Mouse (Mus musculus): Measurements from ENCODE around the gene Rnf113a2. TPM values are rescaled to one million over a fixed set of nuclear protein-coding genes. Genes with fewer than 3 reads are reported as not detected.

The Rnf113a2 gene
- polyA plus RNA-seq, 1 experiment from 2014 or later = 29.7 TPM

- no peak overlapping the region for H3K9ac ChIP-seq (ENCODE audit: low read length)
- no peaks in the 10 kb centered on the region; the same call in 1 of the 2 replicates for H3K36me3 ChIP-seq (ENCODE audit: control insufficient read depth, insufficient read depth, low read length)
- no peak overlapping the region for H3K4me3 ChIP-seq (ENCODE audit: low read depth, low read length)
- H3K27me3 ChIP-seq (ENCODE audit: control insufficient read depth, insufficient read depth, low read length) = no peaks in the 10 kb centered on the region
- DNase-seq (ENCODE audit: low spot score) = no peak
- no peak for ATAC-seq (ENCODE audit: insufficient read depth, low FRiP score, low TSS enrichment)
- H3K4me2 ChIP-seq (ENCODE audit: low read depth) = no peak overlapping the region
- H3K4me1 ChIP-seq (ENCODE audit: control insufficient read depth, insufficient read depth, low read length) = no peaks in the 10 kb centered on the region
- 89% methylated on average over 2 of the region's 2 CpGs for WGBS
- H3K27ac ChIP-seq (ENCODE audit: low read depth, low read length) = no peak overlapping the region
- H3K9me3 ChIP-seq (ENCODE audit: control insufficient read depth, low read length) = no peaks in the 10 kb centered on the region
Observed at GRCm38 (mm10) chr12:84429825-84430224, 12.8 kb downstream of the Rnf113a2 start.

- Histone ChIP-seq H3K4me3 (ENCODE audit: low read depth, low read length) (no peak overlapping the region), H3K4me1 (ENCODE audit: control insufficient read depth, insufficient read depth, low read length) (no peaks in the 10 kb centered on the region), H3K4me2 (ENCODE audit: low read depth) (no peak overlapping the region), H3K9ac (ENCODE audit: low read length) (no peak overlapping the region), H3K9me3 (ENCODE audit: control insufficient read depth, low read length) (no peaks in the 10 kb centered on the region), H3K36me3 (ENCODE audit: control insufficient read depth, insufficient read depth, low read length) (no peaks in the 10 kb centered on the region), H3K27me3 (ENCODE audit: control insufficient read depth, insufficient read depth, low read length) (no peaks in the 10 kb centered on the region), H3K27ac (ENCODE audit: low read depth, low read length) (no peak overlapping the region)
- DNase-seq (ENCODE audit: low spot score) (no peak), ATAC-seq (ENCODE audit: insufficient read depth, low FRiP score, low TSS enrichment) (no peak)
- WGBS = 75% methylated on average over 2 of the region's 2 CpGs
Observed at GRCm38 (mm10) chr12:84438697-84439096, 21.7 kb downstream of the Rnf113a2 start.

- 73% methylated on average over 4 of the region's 4 CpGs for WGBS
Observed at GRCm38 (mm10) chr12:84442526-84442925, 25.5 kb downstream of the Rnf113a2 start.

GRCm38 (mm10) chr12:84447386-84447785 is 30.4 kb downstream of the Rnf113a2 start:
- Histone ChIP-seq H3K4me1 (ENCODE audit: control insufficient read depth, insufficient read depth, low read length) (peaks cover 3% of the 10 kb centered on the region), H3K27me3 (ENCODE audit: control insufficient read depth, insufficient read depth, low read length) (no peaks in the 10 kb centered on the region), H3K4me3 (ENCODE audit: low read depth, low read length) (no peak overlapping the region), H3K4me2 (ENCODE audit: low read depth) (no peak overlapping the region), H3K9me3 (ENCODE audit: control insufficient read depth, low read length) (no peaks in the 10 kb centered on the region), H3K36me3 (ENCODE audit: control insufficient read depth, insufficient read depth, low read length) (no peaks in the 10 kb centered on the region), H3K27ac (ENCODE audit: low read depth, low read length) (no peak overlapping the region), H3K9ac (ENCODE audit: low read length) (no peak overlapping the region)
- 66% methylated on average over 1 of the region's 1 CpGs for WGBS
- ATAC-seq (ENCODE audit: insufficient read depth, low FRiP score, low TSS enrichment) (no peak), DNase-seq (ENCODE audit: low spot score) (no peak)

More at GRCm38 (mm10) chr12:84442526-84442925, 25.5 kb downstream of the Rnf113a2 start:
- H3K9ac ChIP-seq (ENCODE audit: low read length) = no peak overlapping the region
- no peak for ATAC-seq (ENCODE audit: insufficient read depth, low FRiP score, low TSS enrichment)
- no peak overlapping the region for H3K4me2 ChIP-seq (ENCODE audit: low read depth)
- no peak overlapping the region for H3K4me3 ChIP-seq (ENCODE audit: low read depth, low read length)
- H3K27me3 ChIP-seq (ENCODE audit: control insufficient read depth, insufficient read depth, low read length) = no peaks in the 10 kb centered on the region
- DNase-seq (ENCODE audit: low spot score) = no peak
- no peaks in the 10 kb centered on the region for H3K9me3 ChIP-seq (ENCODE audit: control insufficient read depth, low read length)
- H3K27ac ChIP-seq (ENCODE audit: low read depth, low read length) = no peak overlapping the region
- no peaks in the 10 kb centered on the region for H3K36me3 ChIP-seq (ENCODE audit: control insufficient read depth, insufficient read depth, low read length)
- H3K4me1 ChIP-seq (ENCODE audit: control insufficient read depth, insufficient read depth, low read length) = no peaks in the 10 kb centered on the region

GRCm38 (mm10) chr12:84448181-84448580 is 31.2 kb downstream of the Rnf113a2 start:
- DNase-seq (ENCODE audit: low spot score) (no peak), ATAC-seq (ENCODE audit: insufficient read depth, low FRiP score, low TSS enrichment) (no peak)
- 81% methylated on average over 6 of the region's 6 CpGs for WGBS
- H3K9ac ChIP-seq (ENCODE audit: low read length) = no peak overlapping the region
- no peak overlapping the region for H3K27ac ChIP-seq (ENCODE audit: low read depth, low read length)
- no peak overlapping the region for H3K4me2 ChIP-seq (ENCODE audit: low read depth)
- no peaks in the 10 kb centered on the region for H3K9me3 ChIP-seq (ENCODE audit: control insufficient read depth, low read length)
- H3K27me3 ChIP-seq (ENCODE audit: control insufficient read depth, insufficient read depth, low read length) = no peaks in the 10 kb centered on the region
- no peaks in the 10 kb centered on the region for H3K36me3 ChIP-seq (ENCODE audit: control insufficient read depth, insufficient read depth, low read length)
- H3K4me1 ChIP-seq (ENCODE audit: control insufficient read depth, insufficient read depth, low read length) = peaks cover 3% of the 10 kb centered on the region
- H3K4me3 ChIP-seq (ENCODE audit: low read depth, low read length) = no peak overlapping the region

GRCm38 (mm10) chr12:84449887-84450286 is 32.9 kb downstream of the Rnf113a2 start:
- Histone ChIP-seq H3K9me3 (ENCODE audit: control insufficient read depth, low read length) (no peaks in the 10 kb centered on the region), H3K36me3 (ENCODE audit: control insufficient read depth, insufficient read depth, low read length) (no peaks in the 10 kb centered on the region), H3K4me1 (ENCODE audit: control insufficient read depth, insufficient read depth, low read length) (peaks cover 3% of the 10 kb centered on the region), H3K9ac (ENCODE audit: low read length) (no peak overlapping the region), H3K4me3 (ENCODE audit: low read depth, low read length) (no peak overlapping the region), H3K27ac (ENCODE audit: low read depth, low read length) (no peak overlapping the region), H3K27me3 (ENCODE audit: control insufficient read depth, insufficient read depth, low read length) (no peaks in the 10 kb centered on the region), H3K4me2 (ENCODE audit: low read depth) (peak overlapping the region; percentile 72)
- whole genome bisulfite sequencing = 48% methylated on average over 10 of the region's 10 CpGs
- DNase-seq (ENCODE audit: low spot score) (no peak), ATAC-seq (ENCODE audit: insufficient read depth, low FRiP score, low TSS enrichment) (no peak)

GRCm38 (mm10) chr12:84450351-84450717 is 33.3 kb downstream of the Rnf113a2 start:
- ATAC-seq (ENCODE audit: insufficient read depth, low FRiP score, low TSS enrichment) (no peak), DNase-seq (ENCODE audit: low spot score) (no peak)
- Histone ChIP-seq H3K4me2 (ENCODE audit: low read depth) (peak overlapping the region; percentile 72), H3K9me3 (ENCODE audit: control insufficient read depth, low read length) (no peaks in the 10 kb centered on the region), H3K27me3 (ENCODE audit: control insufficient read depth, insufficient read depth, low read length) (no peaks in the 10 kb centered on the region), H3K27ac (ENCODE audit: low read depth, low read length) (no peak overlapping the region), H3K4me1 (ENCODE audit: control insufficient read depth, insufficient read depth, low read length) (peaks cover 3% of the 10 kb centered on the region), H3K9ac (ENCODE audit: low read length) (peak overlapping the region; percentile 51), H3K4me3 (ENCODE audit: low read depth, low read length) (peak overlapping the region; percentile 69), H3K36me3 (ENCODE audit: control insufficient read depth, insufficient read depth, low read length) (no peaks in the 10 kb centered on the region)
- 0% methylated on average over 6 of the region's 6 CpGs for WGBS

- Histone ChIP-seq H3K4me3 (ENCODE audit: low read depth, low read length) (peak within 1 kb of the TSS; percentile 69), H3K4me1 (ENCODE audit: control insufficient read depth, insufficient read depth, low read length) (peaks cover 3% of the 10 kb centered on the region), H3K27me3 (ENCODE audit: control insufficient read depth, insufficient read depth, low read length) (no peaks in the 10 kb centered on the region), H3K36me3 (ENCODE audit: control insufficient read depth, insufficient read depth, low read length) (no peaks in the 10 kb centered on the region), H3K9me3 (ENCODE audit: control insufficient read depth, low read length) (no peaks in the 10 kb centered on the region), H3K9ac (ENCODE audit: low read length) (peak within 1 kb of the TSS; percentile 51), H3K4me2 (ENCODE audit: low read depth) (peak within 1 kb of the TSS; percentile 88), H3K27ac (ENCODE audit: low read depth, low read length) (no peak within 1 kb of the TSS)
- DNase-seq (ENCODE audit: low spot score) (peak; percentile 95), ATAC-seq (ENCODE audit: insufficient read depth, low FRiP score, low TSS enrichment) (peak; percentile 98)
- under 1% methylated on average over 49 of the region's 49 CpGs for WGBS
Observed at GRCm38 (mm10) chr12:84450718-84451646, 34.0 kb downstream of the Rnf113a2 start, which contains the start of the genes Aldh6a1 and Lin52. TSS of gene Aldh6a1 (minus strand) at chr12:84451004. TSS of gene Lin52 (plus strand) at chr12:84451422.

- Histone ChIP-seq H3K4me1 (ENCODE audit: control insufficient read depth, insufficient read depth, low read length) (peaks cover 3% of the 10 kb centered on the region), H3K9ac (ENCODE audit: low read length) (peak overlapping the region; percentile 50), H3K36me3 (ENCODE audit: control insufficient read depth, insufficient read depth, low read length) (no peaks in the 10 kb centered on the region), H3K4me3 (ENCODE audit: low read depth, low read length) (peak overlapping the region; percentile 69), H3K27me3 (ENCODE audit: control insufficient read depth, insufficient read depth, low read length) (no peaks in the 10 kb centered on the region), H3K4me2 (ENCODE audit: low read depth) (peak overlapping the region; percentile 88), H3K27ac (ENCODE audit: low read depth, low read length) (no peak overlapping the region), H3K9me3 (ENCODE audit: control insufficient read depth, low read length) (no peaks in the 10 kb centered on the region)
- ATAC-seq (ENCODE audit: insufficient read depth, low FRiP score, low TSS enrichment) (no peak), DNase-seq (ENCODE audit: low spot score) (no peak)
- 2% methylated on average over 11 of the region's 11 CpGs for WGBS
Observed at GRCm38 (mm10) chr12:84451801-84452200, 34.8 kb downstream of the Rnf113a2 start.
